20 mouse cellular contexts compared by ENCODE assay signal in genomic region chr15:81553455-81553854, GRCm38 (mm10).
"Had no signal": no experiment of that assay in that cellular context is flagged by ENCODE, and none has a peak within 500 bp of the region (broad histone marks: within the 10 kb centered on the region; RNA-seq: fewer than 3 reads in every experiment).

No protein-coding gene starts in this region.

- H3K27me3 ChIP-seq: midbrain, embryonic 12.5 days; neural tube, embryonic 13.5 days; neural tube, embryonic 15.5 days; stomach, embryonic 15.5 days had no signal

- ATAC-seq: midbrain, embryonic 16.5 days had no signal

- H3K27ac ChIP-seq: midbrain, embryonic 10.5 days; midbrain, embryonic 12.5 days; neural tube, embryonic 13.5 days; neural tube, embryonic 15.5 days; stomach, embryonic 15.5 days; stomach, postnatal 0 days had no signal

- DNase-seq: lung, adult 18-20 months; lung, embryonic 14.5 days; lung, postnatal 10 days; lung, postnatal 4 days; midbrain, embryonic 14.5 days; retina, postnatal 1 day; right cerebral cortex, adult 18-20 months; right cerebral cortex, postnatal 25 days; right cerebral cortex, postnatal 4 days; thymus, adult 2 months; thymus, postnatal 25 days; thymus, postnatal 4 days had no signal

- H3K4me2 ChIP-seq: lung, embryonic 14.5 days; midbrain, embryonic 12.5 days; neural tube, embryonic 13.5 days; neural tube, embryonic 15.5 days; stomach, embryonic 15.5 days had no signal

- H3K9me3 ChIP-seq: midbrain, embryonic 10.5 days; midbrain, embryonic 12.5 days; neural tube, embryonic 13.5 days; neural tube, embryonic 15.5 days; stomach, embryonic 15.5 days had no signal

- H3K4me3 ChIP-seq: midbrain, embryonic 10.5 days; midbrain, embryonic 12.5 days; myocyte; neural tube, embryonic 13.5 days; neural tube, embryonic 15.5 days; stomach, embryonic 15.5 days had no signal

- H3K9ac ChIP-seq: lung, embryonic 14.5 days; midbrain, embryonic 12.5 days; neural tube, embryonic 13.5 days; neural tube, embryonic 15.5 days; stomach, embryonic 15.5 days had no signal

- H3K4me1 ChIP-seq: midbrain, embryonic 10.5 days; midbrain, embryonic 12.5 days; neural tube, embryonic 15.5 days had no signal

- H3K36me3 ChIP-seq: midbrain, embryonic 10.5 days; midbrain, embryonic 12.5 days; neural tube, embryonic 13.5 days; neural tube, embryonic 15.5 days; stomach, embryonic 15.5 days had no signal
